Mouse (Mus musculus) MEL (cell line): ENCODE data around the gene Tmbim4. TPM values are rescaled to one million over a fixed set of nuclear protein-coding genes. Genes with fewer than 3 reads are reported as not detected.

Experiments
- polyA plus RNA-seq, 2 experiments: library from polyadenylated mRNA; stranded (reverse) in 1 of 2; unstranded in 1 of 2; fragments of >175 nt in 1 of 2; fragments of >200 nt in 1 of 2; gene quantifications; 2 replicates each; pipeline versions ENCODE4 v1.2.1 to v1.2.4; 2012; ENCODE audit warnings: low replicate concordance in 2 of 2, low read depth in 1 of 2; ENCODE audit not compliant: insufficient read length in 2 of 2, insufficient read depth in 1 of 2, missing spikeins in 1 of 2
- total RNA-seq: library from RNA; depleted of rRNA; stranded (reverse); fragments of 300-350 nt; gene quantifications from 2 replicates; pipeline ENCODE4 v1.2.3, GENCODE M21; 2012; rRNA removed

Tmbim4 gene
- total and polyA plus RNA-seq, 3 experiments = 52.5 to 80.3 TPM; not detected in 1

Other genes starting within 250 kb of the Tmbim4 start
- gene Helb, start 88.6 kb upstream of the Tmbim4 start, total RNA-seq = 10.2 and 12.8 TPM in 2 replicates
- 10 to 100 TPM; 18.5 to 78.3 TPM for gene Helb, start 88.6 kb upstream of the Tmbim4 start, polyA plus RNA-seq
- gene Irak3, start 540 bp downstream of the Tmbim4 start, total RNA-seq = not detected in 2 replicates
- under 1 TPM in 1 of 2 experiments, not detected in 1; 0.47 TPM for gene Irak3, start 540 bp downstream of the Tmbim4 start, polyA plus RNA-seq
- gene Llph, start 25.5 kb downstream of the Tmbim4 start, total RNA-seq = 86.0 and 97.5 TPM in 2 replicates
- gene Llph, start 25.5 kb downstream of the Tmbim4 start, polyA plus RNA-seq = 100 to 1,000 TPM in 1 of 2 experiments, not detected in 1; 243 TPM